Mouse (Mus musculus): ENCODE results near the gene Camk1d. TPM values are rescaled to one million over a fixed set of nuclear protein-coding genes. Genes with fewer than 3 reads are reported as not detected.
A peak's percentile ranks its signal among the peaks of the same experiment; 100 is the strongest.

The Camk1d gene
- polyA plus RNA-seq, 1 experiment from 2014 or later: 10.4 TPM

- H3K4me3 ChIP-seq (replicated peaks): no peak overlapping the region
- no peaks in the 10 kb centered on the region for H3K9me3 ChIP-seq (replicated peaks)
- H3K4me1 ChIP-seq: peaks cover 20% of the 10 kb centered on the region
- H3K9ac ChIP-seq: no peak overlapping the region
- no peak overlapping the region for H3K4me2 ChIP-seq (replicated peaks)
- H3K36me3 ChIP-seq: no peaks in the 10 kb centered on the region
- no peak for ATAC-seq (ENCODE audit: insufficient number of reproducible peaks, low FRiP score, low TSS enrichment, low read depth)
- H3K27me3 ChIP-seq: no peaks in the 10 kb centered on the region
- H3K27ac ChIP-seq (replicated peaks): no peak overlapping the region
- 85% methylated on average over 2 of the region's 2 CpGs for WGBS
Measured at GRCm38 (mm10) chr2:5677472-5677871, 36.8 kb downstream of the Camk1d start.

DNA sequence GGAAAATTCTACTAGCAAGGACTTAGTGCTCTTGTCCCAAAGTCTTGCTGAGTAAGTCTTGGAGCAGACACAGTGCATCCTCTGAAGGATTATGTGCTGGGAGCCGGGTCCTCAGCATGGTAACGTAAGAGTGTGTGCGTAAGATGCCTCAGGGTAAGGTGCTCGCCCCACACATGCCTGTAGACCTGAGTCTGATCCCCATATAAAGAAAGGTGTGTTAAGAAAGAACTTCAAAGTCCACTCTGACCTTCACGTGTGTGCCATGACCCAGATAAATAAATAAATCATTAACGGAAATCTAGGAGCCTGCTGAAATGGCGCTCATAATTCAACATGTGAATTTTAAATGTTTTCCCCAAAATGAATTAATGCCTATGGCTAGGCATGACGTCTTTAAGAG, 37.5 kb downstream of the Camk1d start:
- H3K4me2 ChIP-seq (replicated peaks): no peak overlapping the region
- no peaks in the 10 kb centered on the region for H3K9me3 ChIP-seq (replicated peaks)
- no peaks in the 10 kb centered on the region for H3K36me3 ChIP-seq
- H3K9ac ChIP-seq: no peak overlapping the region
- WGBS: 59% methylated on average over 8 of the region's 8 CpGs
- H3K27ac ChIP-seq (replicated peaks): 0 out of 2 replicates have a peak overlapping the region, but pooled peaks have one; percentile 28
- ATAC-seq (ENCODE audit: insufficient number of reproducible peaks, low FRiP score, low TSS enrichment, low read depth): no peak
- H3K4me1 ChIP-seq: peaks cover 20% of the 10 kb centered on the region
- no peak overlapping the region for H3K4me3 ChIP-seq (replicated peaks)
- H3K27me3 ChIP-seq: no peaks in the 10 kb centered on the region

GRCm38 (mm10) chr2:5676143-5676483, 38.2 kb downstream of the Camk1d start:
- 23% methylated on average over 9 of the region's 9 CpGs for WGBS
- H3K36me3 ChIP-seq: no peaks in the 10 kb centered on the region
- no peaks in the 10 kb centered on the region for H3K27me3 ChIP-seq
- H3K4me3 ChIP-seq (replicated peaks): no peak overlapping the region
- H3K4me1 ChIP-seq: peaks cover 20% of the 10 kb centered on the region
- no peak overlapping the region for H3K9ac ChIP-seq
- peak overlapping the region; percentile 23; the same call in 1 of the 2 replicates for H3K4me2 ChIP-seq (replicated peaks)
- ATAC-seq (ENCODE audit: insufficient number of reproducible peaks, low FRiP score, low TSS enrichment, low read depth): no peak
- H3K27ac ChIP-seq (replicated peaks): peak overlapping the region; percentile 28; the same call in 1 of the 2 replicates
- H3K9me3 ChIP-seq (replicated peaks): no peaks in the 10 kb centered on the region

- Histone ChIP-seq H3K36me3 (no peaks in the 10 kb centered on the region), H3K27ac (replicated peaks) (peak overlapping the region; percentile 28), H3K4me3 (replicated peaks) (no peak overlapping the region), H3K4me2 (replicated peaks) (peak overlapping the region; percentile 23; the same call in 1 of the 2 replicates), H3K4me1 (peaks cover 20% of the 10 kb centered on the region), H3K9me3 (replicated peaks) (no peaks in the 10 kb centered on the region), H3K9ac (no peak overlapping the region), H3K27me3 (no peaks in the 10 kb centered on the region)
- WGBS: 70% methylated on average over 12 of the region's 12 CpGs
- ATAC-seq (ENCODE audit: insufficient number of reproducible peaks, low FRiP score, low TSS enrichment, low read depth): no peak
Measured at GRCm38 (mm10) chr2:5675431-5676142, 38.7 kb downstream of the Camk1d start.

DNA sequence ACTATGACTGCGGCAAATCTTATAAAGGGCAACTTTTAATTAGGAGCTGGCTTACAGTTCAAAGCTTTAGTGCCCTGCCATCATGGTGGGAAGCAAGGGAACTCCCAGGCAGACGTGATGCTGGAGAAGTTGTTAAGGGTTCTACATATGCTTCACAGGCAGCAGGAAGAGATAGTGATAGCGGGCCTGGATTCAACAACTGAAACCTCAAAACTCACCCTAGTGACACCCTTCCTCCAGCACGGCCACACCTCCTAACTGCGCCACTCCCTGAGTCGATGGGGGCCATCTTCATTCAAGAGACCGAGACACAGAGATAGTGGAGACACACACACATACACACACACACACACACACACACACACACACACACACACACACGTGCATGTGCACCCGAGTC, 39.8 kb downstream of the Camk1d start:
- Histone ChIP-seq H3K36me3 (no peaks in the 10 kb centered on the region), H3K9ac (no peak overlapping the region), H3K27ac (replicated peaks) (no peak overlapping the region), H3K4me1 (peaks cover 20% of the 10 kb centered on the region), H3K4me2 (replicated peaks) (no peak overlapping the region), H3K9me3 (replicated peaks) (no peaks in the 10 kb centered on the region), H3K27me3 (no peaks in the 10 kb centered on the region), H3K4me3 (replicated peaks) (no peak overlapping the region)
- WGBS: 89% methylated on average over 9 of the region's 9 CpGs
- ATAC-seq (ENCODE audit: insufficient number of reproducible peaks, low FRiP score, low TSS enrichment, low read depth): no peak

DNA sequence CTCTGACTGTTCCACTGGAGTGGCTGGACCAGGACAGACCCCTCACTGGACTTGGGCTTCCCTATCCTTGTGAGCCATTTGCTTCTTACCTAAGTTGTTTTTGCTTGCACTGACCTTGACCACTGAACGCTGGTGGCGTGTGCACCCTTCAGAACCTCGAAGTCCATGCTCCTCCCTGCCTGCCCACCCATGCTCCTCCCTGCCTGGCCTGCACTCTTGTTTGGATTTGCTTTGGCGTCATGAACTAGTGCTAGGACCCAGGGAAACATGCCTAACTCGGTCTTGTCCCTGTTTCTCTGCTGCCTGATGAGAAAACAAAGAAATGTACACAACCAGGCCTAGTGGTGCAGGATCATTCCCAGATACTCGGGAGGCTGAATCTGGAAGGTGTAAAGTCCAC, 40.5 kb downstream of the Camk1d start:
- 81% methylated on average over 6 of the region's 6 CpGs for WGBS
- Histone ChIP-seq H3K36me3 (no peaks in the 10 kb centered on the region), H3K4me2 (replicated peaks) (no peak overlapping the region), H3K9me3 (replicated peaks) (no peaks in the 10 kb centered on the region), H3K4me1 (peaks cover 20% of the 10 kb centered on the region), H3K9ac (no peak overlapping the region), H3K27ac (replicated peaks) (no peak overlapping the region), H3K4me3 (replicated peaks) (no peak overlapping the region), H3K27me3 (no peaks in the 10 kb centered on the region)
- no peak for ATAC-seq (ENCODE audit: insufficient number of reproducible peaks, low FRiP score, low TSS enrichment, low read depth)

DNA sequence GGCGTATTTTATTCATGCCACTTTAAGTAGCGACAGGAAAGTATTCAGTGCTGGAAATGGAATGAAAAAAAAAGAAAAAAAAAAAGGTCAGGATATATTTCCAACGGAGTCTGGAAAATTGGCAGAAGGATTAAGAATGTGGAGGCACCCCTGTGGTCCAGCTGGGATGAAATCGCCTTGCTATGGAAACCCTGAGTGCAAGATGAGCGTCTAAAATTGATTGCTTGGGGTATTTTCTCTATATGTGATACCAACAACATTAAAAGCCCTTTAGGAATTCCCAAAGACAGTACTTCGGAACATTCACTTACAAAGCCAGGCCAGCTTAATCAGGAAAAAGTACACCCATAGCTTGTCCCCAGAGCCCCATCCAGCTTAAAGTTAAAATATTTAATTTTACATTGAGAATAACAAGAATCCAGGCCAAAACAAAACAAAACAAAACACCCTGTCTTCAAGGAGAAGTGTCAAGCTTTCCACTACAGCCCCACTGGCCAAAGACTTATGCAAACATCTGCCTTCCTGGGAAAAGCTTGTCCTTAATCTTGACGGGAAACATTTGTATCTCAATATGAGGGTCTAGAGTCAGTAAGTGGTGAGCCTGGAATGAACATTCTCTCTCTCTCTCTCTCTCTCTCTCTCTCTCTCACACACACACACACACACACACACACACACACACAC, 41.3 kb downstream of the Camk1d start:
- H3K4me1 ChIP-seq: peaks cover 20% of the 10 kb centered on the region
- no peak for ATAC-seq (ENCODE audit: insufficient number of reproducible peaks, low FRiP score, low TSS enrichment, low read depth)
- no peak overlapping the region for H3K27ac ChIP-seq (replicated peaks)
- no peak overlapping the region for H3K9ac ChIP-seq
- H3K4me2 ChIP-seq (replicated peaks): no peak overlapping the region
- no peaks in the 10 kb centered on the region for H3K9me3 ChIP-seq (replicated peaks)
- H3K36me3 ChIP-seq: no peaks in the 10 kb centered on the region
- H3K27me3 ChIP-seq: no peaks in the 10 kb centered on the region
- 41% methylated on average over 7 of the region's 7 CpGs for WGBS
- no peak overlapping the region for H3K4me3 ChIP-seq (replicated peaks)

DNA sequence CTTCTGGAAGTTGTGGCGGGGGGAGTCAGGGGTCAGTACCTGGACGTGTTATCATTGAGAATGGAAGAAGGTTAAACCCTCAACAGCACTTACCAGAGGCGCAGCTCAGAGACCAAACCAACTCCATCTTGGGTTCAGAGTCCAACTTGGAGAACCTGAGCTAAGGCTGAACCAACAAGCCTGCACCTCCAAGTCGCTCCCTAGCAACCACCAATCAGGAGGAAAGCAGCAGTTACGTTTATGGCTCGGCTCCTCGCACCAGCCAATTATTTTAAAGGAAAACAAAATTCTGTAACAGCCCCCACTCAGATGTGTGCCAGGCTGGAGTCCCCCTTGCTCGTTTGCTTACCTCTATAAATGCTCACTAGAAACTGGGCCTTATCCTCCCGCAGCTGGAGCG, 44.2 kb downstream of the Camk1d start:
- no peak overlapping the region for H3K27ac ChIP-seq (replicated peaks)
- H3K4me2 ChIP-seq (replicated peaks): no peak overlapping the region
- H3K9ac ChIP-seq: no peak overlapping the region
- H3K4me1 ChIP-seq: peaks cover 1% of the 10 kb centered on the region; the same call in 1 of the 2 replicates
- no peaks in the 10 kb centered on the region for H3K36me3 ChIP-seq
- no peaks in the 10 kb centered on the region for H3K27me3 ChIP-seq
- H3K9me3 ChIP-seq (replicated peaks): no peaks in the 10 kb centered on the region
- ATAC-seq (ENCODE audit: insufficient number of reproducible peaks, low FRiP score, low TSS enrichment, low read depth): no peak
- no peak overlapping the region for H3K4me3 ChIP-seq (replicated peaks)
- WGBS: 89% methylated on average over 10 of the region's 10 CpGs

GRCm38 (mm10) chr2:5669498-5670040, 44.7 kb downstream of the Camk1d start:
- Histone ChIP-seq H3K4me3 (replicated peaks) (no peak overlapping the region), H3K9me3 (replicated peaks) (no peaks in the 10 kb centered on the region), H3K4me1 (no peaks in the 10 kb centered on the region), H3K27me3 (no peaks in the 10 kb centered on the region), H3K4me2 (replicated peaks) (no peak overlapping the region), H3K36me3 (no peaks in the 10 kb centered on the region), H3K9ac (no peak overlapping the region), H3K27ac (replicated peaks) (no peak overlapping the region)
- 65% methylated on average over 15 of the region's 15 CpGs for WGBS
- no peak for ATAC-seq (ENCODE audit: insufficient number of reproducible peaks, low FRiP score, low TSS enrichment, low read depth)

DNA sequence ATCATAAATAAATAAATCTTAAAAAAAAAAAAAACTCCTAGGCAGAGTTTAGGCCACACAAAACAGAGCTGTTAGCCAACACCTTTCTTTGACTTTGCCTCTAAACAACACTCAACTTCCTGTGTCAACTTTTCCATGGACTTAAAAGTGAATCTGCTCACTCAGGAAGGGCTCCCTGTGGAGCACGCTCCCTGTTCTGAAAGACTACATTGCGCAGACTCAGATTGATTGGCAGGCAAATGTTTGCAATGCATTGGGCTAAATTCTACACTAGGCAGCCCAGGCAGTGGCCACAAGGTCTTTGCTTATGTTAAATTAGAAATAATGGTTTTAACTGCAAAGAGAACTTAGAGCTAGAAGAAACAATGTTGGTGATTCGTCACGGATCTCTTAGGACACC, 45.4 kb downstream of the Camk1d start:
- H3K27ac ChIP-seq (replicated peaks): no peak overlapping the region
- WGBS: 80% methylated on average over 4 of the region's 4 CpGs
- H3K4me2 ChIP-seq (replicated peaks): no peak overlapping the region
- no peak for ATAC-seq (ENCODE audit: insufficient number of reproducible peaks, low FRiP score, low TSS enrichment, low read depth)
- H3K27me3 ChIP-seq: no peaks in the 10 kb centered on the region
- H3K9me3 ChIP-seq (replicated peaks): no peaks in the 10 kb centered on the region
- no peaks in the 10 kb centered on the region for H3K36me3 ChIP-seq
- no peaks in the 10 kb centered on the region for H3K4me1 ChIP-seq
- H3K9ac ChIP-seq: no peak overlapping the region
- no peak overlapping the region for H3K4me3 ChIP-seq (replicated peaks)

GRCm38 (mm10) chr2:5663499-5663898, 50.8 kb downstream of the Camk1d start:
- Histone ChIP-seq H3K4me3 (replicated peaks) (no peak overlapping the region), H3K4me2 (replicated peaks) (no peak overlapping the region), H3K27ac (replicated peaks) (no peak overlapping the region), H3K4me1 (peaks cover 5% of the 10 kb centered on the region; the same call in 1 of the 2 replicates), H3K9ac (no peak overlapping the region), H3K9me3 (replicated peaks) (no peaks in the 10 kb centered on the region), H3K27me3 (no peaks in the 10 kb centered on the region), H3K36me3 (no peaks in the 10 kb centered on the region)
- WGBS: 89% methylated on average over 9 of the region's 9 CpGs
- ATAC-seq (ENCODE audit: insufficient number of reproducible peaks, low FRiP score, low TSS enrichment, low read depth): no peak
